Mouse (Mus musculus): Measurements from ENCODE around the gene Cpeb4.
"Not testable (repeated sequence)": the region's sequence is repeated elsewhere in the genome, so short reads cannot be mapped to it uniquely, and the experiment has no call there.

Cpeb4 gene

DNA sequence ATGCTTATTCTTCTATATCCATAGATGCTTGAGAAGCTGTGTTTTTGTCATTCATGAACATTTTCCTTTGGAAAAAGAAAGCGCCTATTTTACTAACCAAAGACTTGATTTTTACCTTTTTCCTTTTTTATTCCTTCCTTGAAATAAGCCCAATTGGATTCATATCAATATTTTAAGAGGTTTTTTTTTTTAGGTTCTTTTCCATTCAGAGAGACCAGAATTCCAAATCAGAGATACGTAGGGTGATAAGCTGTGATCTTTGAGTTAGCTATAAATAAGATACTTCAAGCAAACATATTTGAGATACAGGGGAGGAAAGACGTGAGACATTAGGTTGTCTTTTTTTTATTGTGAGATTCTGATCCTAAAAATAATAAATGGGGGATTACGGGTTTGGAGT is at the start of gene Cpeb4:
Gene Cpeb4 (plus strand): TSS at position 301 of the 400 bp plus-strand sequence.
- DNase-seq: no peak

DNA sequence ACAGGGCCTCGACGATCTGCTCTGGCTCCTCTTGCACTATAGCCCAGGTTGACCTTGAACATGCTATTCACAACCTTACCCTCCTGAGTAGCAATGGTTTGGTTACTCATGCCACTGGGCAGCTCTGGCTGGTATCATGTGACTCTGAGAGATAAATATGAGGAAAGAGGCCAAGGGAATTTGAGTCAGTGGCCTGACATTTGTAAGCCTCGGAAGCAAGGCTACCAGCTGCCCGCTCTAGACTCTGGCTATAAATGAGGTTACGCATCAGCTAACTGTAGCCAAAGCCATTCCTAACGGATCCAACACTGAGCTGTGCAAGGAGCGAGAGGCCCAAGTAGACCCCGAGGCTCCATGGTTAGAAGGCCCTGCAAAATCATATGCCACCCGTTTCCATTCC is 49.5 kb upstream of the Cpeb4 start:
- no peak for DNase-seq

DNA sequence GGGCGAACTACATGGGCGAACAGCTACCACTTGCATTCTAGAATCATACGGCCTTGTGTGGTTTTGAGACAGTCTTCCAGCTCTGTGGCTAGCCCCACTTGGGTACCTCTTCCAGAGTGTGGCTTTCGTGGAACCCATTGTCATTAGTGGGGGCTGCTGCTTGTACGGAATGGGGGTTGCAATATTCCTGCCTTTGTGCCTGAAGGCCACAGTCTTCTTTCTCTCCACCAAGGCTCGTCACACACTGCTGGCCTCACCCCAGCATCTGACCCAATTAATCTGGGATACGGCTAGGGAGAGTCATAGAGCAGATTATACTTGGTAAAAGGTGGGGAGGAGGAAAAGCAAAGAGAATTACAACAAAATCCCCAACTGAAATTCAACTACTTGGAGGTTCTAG is 48.5 kb upstream of the Cpeb4 start:
- no peak for DNase-seq

DNA sequence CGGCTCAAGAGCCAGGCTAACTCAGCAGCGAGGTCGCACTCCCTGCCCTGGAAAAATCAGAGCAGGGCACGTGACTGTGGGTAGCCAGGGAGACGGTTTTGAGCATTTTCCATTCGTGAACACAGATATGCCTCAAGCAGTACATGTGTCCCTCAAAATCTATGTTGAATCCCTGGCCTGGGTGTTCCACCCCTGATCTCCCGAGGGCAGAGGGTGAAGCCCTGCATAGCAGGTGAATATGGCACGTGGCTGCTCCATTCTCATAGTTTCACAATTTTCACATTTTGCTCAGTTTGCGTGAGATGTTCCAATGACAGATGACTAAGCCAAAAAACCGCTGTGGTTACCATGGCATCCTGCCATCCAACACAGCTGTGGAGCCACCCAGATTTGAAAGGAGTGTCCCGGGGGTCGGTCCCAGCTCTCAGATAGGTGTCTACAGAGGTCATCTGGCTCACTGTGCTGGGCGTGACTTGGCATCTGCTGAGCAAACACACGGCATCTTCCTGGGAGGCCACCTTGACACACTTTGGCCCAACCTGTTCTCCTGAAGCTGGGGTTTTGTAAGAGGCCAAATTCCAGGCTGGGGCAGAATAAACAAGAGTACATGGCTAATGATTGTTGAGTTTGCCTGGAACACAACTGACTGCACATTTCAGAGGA is 47.4 kb upstream of the Cpeb4 start:
- DNase-seq: peak; percentile 93

DNA sequence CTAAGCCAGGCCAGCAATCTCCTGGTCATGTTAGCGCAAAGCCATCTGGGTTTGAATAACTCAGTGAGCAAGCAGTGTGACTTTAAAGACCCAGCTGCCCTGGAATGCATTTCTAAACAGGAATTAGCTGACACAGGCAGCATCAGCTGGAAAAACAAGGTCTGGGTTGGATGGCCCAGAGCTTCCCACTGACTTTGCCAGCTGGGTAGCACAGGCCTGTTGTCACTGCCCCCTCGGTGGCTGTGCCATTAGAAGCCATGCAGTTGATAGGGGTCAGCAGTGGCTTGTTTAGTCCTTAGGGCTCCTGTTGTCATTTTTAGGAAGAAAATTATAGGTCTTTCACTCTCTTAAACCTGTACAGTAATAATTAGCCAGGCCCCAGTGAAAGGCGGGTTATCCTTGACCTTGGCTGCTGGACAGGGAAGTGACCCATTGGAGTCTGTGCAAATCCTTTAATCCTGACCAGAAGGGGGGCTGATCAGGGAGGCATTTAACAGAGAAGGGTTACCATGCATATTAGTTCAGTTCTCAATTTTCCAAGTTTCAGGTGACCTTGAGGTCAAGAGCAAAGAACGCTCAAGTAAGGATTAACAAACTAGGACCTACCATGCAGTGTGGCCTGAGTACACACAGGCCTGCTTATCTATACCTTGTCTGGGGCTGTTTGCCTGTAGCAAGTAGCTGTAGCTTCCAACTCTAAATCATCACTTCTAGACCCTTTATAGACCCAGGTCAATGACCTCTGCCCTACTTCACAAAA is 43.8 kb upstream of the Cpeb4 start:
- peak; percentile 88 for DNase-seq

DNA sequence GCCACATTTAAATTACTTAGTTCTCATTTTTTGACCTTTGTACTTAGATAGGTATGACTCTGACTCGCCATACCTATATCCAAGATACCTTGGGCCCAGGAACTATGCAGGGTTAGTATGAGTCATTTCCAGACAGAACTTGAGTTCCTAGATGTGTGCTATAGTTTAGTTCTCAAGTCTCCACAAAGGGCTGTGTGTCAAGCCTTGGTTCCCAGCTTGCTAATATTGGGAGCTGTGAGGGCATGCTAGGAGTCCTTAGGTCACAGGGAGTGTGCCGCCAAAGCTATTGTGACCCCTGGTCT is 43.3 kb upstream of the Cpeb4 start:
- DNase-seq: no peak

DNA sequence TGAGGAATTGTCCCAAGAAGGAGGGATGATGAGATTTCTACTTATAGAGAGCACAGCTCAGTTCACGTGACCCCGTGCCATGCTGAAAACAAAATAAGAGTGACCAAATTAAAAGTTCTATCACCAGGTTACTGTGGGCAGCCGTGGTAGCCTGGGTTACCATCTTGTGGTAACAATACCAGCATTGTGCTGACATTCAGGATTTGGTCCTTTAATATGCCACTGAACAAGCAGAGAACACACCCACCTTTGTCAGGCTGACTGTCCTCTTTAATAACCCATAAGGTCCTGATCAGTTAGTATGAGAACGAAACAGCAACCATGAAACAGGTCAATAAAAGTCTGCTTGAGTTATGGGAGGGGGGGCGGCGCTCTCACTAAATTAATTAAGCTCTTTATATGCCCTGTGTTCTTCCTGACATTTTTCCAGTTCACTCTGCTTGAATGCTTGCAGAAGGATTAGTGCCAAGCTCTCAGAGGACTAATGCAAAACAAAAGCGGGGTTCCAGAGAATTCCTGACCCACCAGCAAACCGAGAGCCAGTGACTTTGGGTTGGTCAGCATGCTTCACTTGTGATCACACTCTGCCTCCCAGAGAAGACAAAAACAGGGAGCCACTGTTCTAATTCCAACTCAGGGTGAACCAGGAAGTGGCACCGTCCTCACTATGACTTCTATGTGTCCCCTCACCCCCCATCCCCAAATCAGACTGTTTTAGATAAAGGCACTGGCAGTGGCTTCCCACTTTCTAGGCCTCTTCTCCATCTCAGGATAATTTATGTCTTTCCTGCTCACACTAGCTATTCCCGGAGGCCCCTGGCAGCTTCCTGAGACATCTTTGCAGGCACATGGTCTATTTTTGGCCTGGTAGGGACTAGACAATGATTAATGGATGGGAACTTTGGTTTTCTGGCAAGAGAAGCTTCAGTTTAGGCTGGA is 41.5 kb upstream of the Cpeb4 start:
- peak; percentile 77 for DNase-seq

DNA sequence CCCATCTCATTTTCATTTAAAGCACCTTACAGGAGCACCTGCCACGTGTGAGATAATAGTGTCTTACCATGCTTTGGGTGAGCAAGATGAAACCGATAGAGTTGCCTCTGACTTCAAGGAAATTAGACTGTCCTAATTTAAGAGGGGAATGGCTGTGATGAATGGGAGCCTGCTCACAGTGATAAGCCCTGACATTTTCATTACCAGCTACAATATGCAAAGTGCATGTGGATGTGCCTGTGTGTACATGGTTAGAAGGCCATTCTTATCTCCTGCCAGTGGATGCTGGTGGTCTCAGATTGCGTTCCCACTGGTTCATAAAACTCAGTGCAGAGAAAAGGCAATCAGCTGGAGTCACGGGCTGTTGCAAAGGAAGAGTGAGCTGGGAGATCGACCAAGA is 40.6 kb upstream of the Cpeb4 start:
- DNase-seq: no peak

DNA sequence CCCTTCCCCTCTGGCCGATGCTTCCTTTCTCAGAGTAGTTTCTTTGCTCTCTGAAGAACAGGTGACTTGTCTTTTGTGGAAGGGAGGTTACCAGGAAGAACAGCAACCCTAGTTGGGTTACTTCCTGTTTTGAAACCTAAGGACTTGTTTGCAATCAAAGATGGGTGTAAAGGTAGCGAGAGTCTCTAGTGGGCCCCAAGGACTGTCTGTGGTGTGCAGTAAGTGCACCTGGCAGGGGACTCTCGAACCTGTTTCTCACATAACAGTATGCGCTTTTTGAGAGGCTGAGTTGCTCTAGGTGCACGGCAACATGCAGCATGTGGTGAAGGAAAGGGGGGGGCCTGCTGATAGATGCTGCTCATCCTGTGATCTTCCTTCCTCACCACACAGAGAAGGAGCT is 40.0 kb upstream of the Cpeb4 start:
- DNase-seq: no peak

DNA sequence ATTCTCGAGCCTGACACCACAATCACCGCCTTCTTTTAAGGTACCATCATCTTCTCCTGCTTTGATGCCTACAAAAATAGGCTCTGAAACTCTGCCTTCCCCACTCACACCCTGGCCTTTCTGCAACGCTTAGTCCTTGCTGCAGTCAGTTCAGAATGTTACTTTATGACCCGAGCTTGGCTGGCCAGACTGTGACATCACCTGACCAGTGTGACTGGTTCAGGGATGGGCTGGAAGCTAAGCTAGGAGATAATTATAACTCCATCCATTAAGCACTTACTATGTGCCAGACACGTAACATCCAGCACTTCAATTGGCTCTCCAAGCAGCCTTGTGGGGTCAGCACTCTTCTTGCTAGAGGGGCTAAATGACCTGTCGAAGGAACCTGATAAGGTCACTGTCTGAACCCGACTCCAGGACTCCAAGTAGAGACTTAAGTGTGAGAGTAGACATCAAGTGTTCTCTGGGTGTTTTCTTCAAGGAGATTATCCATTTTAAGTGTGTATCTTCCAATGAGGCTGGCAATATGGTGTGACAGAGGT is 39.5 kb upstream of the Cpeb4 start:
- no peak for DNase-seq

DNA sequence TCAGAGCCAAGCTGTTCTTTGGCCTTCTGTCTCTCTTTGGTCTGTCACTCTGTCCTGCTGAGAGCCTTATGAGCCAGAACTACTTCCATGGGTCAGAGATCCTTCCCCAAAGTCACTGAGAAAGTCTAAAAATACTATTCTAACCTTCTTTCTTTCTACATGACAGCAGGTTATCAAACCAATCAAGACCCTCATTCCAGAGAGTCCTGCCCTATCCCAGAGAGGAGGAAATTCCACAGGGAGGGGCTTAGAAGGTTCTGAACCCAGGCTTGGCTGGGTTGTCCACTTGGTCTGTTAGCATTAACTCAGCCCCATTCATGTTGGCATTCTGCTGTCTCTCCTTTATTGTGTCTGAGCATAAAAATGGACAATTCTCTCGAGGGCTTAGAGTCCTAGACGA is 38.5 kb upstream of the Cpeb4 start:
- no peak for DNase-seq

DNA sequence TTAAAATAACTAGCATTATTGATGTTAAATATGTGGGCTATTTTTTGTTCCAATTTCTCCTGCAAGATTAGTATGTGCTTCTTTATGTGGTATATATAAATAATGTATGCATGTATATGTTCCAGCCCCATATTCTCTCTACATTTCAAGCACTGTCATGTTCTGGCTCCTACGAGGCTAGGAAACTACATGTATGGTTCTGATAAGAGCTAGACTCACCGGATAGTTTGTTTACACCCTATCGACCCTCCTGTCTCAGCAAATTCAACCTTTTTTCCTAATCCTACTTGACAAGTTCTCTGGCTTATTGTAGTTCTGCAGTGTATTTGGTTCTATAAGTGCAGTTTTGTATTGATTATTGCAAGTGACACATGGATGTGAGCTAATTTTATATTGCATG is 36.7 kb upstream of the Cpeb4 start:
- no peak for DNase-seq

DNA sequence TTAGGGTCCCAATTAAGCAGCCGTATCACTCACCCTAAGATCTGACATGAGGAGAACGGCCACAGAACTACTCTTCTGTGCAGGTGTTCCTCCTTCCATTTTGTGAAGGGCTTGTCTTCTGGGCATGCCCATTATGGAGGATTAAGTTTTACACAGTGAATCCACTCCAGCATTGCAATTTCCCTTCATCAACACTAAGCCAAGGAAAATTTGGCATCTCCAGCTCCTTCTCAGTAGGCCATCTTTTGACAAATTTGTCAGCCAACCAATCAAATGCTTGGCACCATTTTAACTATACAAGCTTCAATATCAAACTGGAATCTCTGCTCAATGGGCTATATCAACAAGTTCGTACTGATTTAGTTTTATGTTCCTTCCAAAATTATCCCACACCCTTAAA is 34.8 kb upstream of the Cpeb4 start:
- DNase-seq: no peak

DNA sequence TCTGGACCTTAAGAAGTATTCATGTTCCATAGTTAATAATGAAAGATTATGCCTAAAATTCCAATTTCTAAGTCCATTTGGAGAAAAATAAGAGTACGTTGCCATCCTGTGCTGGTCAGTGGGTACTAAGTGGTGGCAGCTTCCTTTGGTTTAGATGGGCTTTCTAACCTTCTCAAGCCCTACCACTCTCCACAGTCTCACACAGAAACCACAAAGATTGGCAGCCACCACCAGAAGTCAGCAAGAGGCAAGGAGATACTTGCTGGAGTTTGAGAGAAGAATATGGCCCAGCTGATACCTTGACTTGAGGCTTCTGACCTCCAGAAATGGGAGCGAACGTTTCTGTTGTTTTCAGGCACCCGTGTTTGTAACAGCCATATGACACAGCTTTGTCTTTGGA is 34.3 kb upstream of the Cpeb4 start:
- no peak for DNase-seq

DNA sequence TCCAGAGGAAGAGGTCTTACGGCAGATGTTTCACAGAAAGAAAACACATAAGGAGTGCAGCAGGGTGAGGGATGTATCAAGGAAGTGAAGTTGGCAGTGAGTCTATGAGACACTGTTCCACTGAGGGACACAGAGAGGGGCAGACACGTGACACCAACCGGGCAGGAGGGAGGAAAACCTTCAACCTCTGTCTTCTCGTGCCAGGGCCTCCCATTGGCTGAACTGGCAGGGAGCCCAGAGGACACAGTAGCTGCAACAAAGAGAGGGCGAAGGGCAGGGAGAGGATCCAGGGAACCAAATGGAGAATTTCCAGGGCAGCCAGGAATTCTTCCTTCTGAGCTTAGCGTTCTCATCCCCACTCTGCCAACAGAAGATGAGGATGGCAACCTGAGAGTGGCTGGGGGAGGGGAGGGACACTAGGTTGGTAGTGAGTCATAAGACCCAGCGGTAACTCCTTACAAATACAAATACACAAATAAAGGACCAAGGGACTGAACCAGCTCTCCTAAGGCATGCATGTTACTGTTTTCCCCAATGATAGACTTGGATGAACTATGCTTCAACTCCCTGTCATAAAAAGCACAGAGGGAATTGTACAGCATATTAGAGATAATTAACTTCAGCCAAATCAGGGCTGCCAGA is 33.4 kb upstream of the Cpeb4 start:
- peak; percentile 93 for DNase-seq

DNA sequence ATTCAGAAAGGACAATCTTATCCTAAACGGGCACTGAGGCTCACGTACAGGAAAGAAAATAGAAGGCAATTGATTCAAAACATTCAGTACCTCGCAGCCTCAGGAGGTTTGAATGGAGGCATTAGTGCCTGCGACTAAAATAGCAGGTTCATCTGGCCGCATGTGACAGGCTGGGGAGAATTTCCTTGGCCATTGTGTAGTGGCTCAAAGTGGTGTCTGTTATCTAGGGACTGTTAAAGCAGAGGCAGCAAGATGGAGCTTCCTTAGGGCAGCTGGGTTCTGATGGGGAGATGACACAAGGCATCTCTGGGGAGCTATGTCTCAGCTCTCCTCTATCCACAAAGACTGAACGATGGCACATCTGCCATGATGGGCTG is 32.9 kb upstream of the Cpeb4 start:
- no peak for DNase-seq

DNA sequence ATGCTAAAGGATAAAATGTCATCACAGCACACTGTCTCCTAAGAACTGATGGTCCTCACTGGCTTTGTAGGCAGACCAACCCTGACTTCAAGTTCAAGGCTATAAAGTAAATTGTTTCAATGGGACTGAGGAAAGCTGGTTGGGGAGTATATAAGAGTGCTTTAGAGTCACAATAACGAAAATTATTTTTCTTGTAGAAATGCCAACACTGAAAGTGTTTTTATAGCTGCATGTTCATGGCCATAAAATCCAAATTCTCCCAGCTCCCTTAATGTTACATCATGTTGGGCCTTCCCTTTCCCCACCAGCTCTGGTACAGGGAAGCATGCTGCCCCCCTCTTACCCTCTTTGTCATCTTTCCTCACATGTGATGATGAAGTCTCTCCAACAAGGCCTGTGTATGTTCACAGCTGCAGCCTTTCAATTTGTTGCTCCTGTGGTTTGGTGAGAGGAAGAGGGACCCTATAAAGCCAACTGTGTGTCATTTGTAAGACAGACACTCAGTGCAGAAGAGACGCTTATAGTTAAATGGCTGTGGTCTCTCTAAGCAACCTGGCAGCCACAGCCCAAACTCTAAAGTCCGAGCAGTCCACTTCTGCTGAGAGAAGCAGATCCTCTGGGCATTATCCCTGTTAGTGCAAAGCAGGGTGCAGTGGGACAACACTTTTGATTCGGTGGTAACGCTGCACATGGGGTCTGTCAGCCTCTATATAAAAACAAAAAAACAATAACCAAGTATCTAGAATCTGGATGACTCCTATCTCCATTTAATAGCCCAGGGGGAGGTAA is 29.6 kb upstream of the Cpeb4 start:
- no peak for DNase-seq

DNA sequence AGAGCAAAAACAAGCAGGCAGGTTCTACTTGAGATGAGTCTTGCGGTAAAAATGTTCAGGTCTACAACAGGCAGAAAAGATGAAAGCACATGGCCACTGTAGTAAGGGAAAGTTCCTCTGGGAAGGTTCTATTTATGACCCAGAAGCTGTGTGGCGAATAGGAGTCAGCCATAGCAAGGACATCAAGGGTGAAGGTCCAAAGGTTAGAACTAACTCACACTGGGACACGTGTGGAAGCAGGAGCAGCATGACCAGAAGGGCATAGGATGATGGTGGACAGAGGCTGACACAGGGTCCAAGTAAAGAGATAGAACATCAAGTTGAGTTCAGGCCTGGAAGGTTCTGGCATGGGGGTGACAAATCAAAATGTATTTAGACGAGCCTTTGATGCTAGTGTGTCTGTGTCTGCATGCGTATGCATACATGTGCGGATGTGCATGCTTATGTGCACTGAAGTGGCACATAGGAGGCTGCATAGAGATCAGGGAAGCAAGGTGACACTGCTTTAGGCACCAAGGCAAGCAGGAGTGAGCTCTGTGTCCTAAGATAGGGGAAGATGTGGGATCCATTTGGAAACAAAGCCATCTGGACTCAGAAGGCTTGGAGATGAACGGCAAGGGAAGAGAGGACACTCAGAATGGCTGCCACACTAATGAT is 28.7 kb upstream of the Cpeb4 start:
- DNase-seq: no peak

DNA sequence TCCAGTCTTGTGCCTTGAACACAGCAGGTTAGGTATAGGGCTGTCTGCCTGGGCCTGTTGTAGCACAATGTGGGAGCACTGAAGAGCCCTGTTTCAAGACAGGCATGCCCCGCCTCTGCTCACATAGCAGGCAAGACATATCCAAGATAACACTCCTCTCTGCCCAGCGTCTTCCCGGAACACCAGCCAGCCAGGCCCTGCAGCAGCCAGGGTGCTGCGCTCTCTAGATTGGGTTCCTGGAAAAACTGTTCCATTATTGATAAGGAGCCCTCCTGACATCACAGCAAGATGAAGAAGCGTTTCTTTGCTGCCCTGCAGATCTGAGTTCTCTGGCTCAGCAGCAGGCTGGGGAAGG is 28.2 kb upstream of the Cpeb4 start:
- no peak for DNase-seq

DNA sequence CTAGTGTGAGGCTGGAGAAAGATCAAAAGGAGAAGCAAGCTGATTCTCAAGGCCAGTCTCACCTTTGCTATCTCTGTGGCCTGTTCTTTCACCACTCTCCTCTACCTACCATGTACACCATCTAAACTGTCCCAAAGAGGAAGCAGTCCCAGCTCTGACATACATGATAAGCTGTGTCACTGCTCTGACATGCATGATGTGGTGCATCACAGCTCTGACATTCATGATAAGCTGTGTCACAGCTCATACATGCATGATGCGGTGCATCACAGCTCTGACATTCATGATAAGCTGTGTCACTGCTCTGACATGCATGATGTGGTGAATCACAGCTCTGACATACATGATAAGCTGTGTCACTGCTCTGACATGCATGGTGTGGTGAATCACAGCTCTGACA is 26.9 kb upstream of the Cpeb4 start:
- not testable (repeated sequence) for DNase-seq

DNA sequence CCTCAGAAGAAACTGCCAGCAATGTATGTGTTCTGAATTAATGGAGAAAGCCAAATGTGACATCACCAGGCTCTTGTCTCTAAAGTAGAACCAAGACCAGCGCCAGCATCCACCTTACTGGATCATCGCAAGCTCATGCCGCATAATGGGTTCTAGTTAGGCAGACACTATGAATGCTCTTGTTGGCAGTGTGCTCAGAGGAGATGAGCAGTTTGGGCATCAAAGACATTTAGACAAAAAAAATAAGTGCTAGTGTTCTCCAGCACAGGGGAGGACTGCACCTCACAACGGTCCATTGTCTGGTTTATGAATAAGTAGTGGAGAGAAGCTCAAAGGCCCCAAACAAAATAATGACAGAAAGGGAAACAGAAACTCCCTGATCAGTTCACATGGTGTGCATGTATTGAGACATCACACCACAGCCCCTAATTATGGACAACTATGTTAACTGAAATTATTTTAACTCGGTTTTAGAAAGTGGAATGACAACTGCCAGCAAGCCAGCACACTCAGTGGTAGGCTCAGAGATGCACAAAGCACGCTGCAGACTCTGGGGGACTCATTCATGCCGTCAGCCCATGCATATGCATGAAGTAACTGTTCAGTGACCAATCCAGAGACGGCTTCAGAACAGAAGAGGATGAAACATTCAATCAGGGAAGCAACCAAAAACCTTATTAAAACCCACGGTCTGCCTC is 25.1 kb upstream of the Cpeb4 start:
- no peak for DNase-seq
